Mouse (Mus musculus) brain, embryonic 14.5 days (tissue): ENCODE measurements at regions not wholly inside any gene's neighbourhood (a gene's known extent, or its start where the extent isn't known, plus 50 kb on each side); places are given as distances from the start of the nearest gene placed in this dataset.

Experiments
- CTCF ChIP-seq: fragments of 200-500 bp; IDR thresholded peaks from 2 replicates; pipeline ENCODE4 v1.5.1; 2012; ENCODE audit warnings: inconsistent platforms, mild to moderate bottlenecking, moderate library complexity, borderline replicate concordance; ENCODE audit not compliant: insufficient read depth, insufficient read length; ENCODE audit errors: extremely low read depth
- POLR2A ChIP-seq: fragments of 200-500 bp; IDR thresholded peaks from 2 replicates; pipeline ENCODE4 v1.6.1; 2012; ENCODE audit warnings: mild to moderate bottlenecking, inconsistent platforms, borderline replicate concordance; ENCODE audit not compliant: poor library complexity, insufficient read depth, insufficient read length, severe bottlenecking; ENCODE audit errors: extremely low read depth

DNA sequence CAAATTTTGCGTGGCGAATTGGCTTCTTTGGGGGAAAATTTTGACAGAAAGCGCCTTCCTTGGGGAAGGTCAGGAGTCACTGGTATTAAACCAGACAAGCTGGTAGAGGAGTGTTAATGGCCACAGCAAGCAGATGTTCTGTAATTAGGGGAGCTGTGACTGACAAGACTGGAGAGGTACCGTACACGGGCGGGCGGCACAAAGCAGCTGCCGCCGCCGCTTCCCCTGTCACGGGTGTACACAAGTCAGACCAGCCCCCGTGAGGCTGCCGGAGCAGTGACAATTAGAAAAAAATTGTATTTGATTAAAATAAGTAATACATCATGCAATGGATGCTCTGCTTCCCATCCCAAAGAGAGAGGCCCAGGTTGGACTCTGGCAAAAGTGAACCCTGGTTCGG is 369.8 kb downstream of the Vrk1 start:
- TF ChIP-seq CTCF (no peak), POLR2A (no peak)
